Mouse (Mus musculus): ENCODE measurements around the gene Cxcl1. TPM values are rescaled to one million over a fixed set of nuclear protein-coding genes. Genes with fewer than 3 reads are reported as not detected.

Gene Cxcl1
- polyA plus RNA-seq, 2 experiments = 1.8 to 2.3 TPM

GRCm38 (mm10) chr5:90908983-90909382, 17.9 kb downstream of the Cxcl1 start:
- no peaks in the 10 kb centered on the region for H3K4me1 ChIP-seq (ENCODE audit: control insufficient read depth, insufficient read depth, low read length)
- H3K9me3 ChIP-seq (ENCODE audit: control insufficient read depth, low read length) = no peaks in the 10 kb centered on the region
- DNase-seq (ENCODE audit: low spot score) (peak; percentile 78), ATAC-seq (ENCODE audit: low FRiP score, low read depth) (no peak)
- H3K36me3 ChIP-seq (ENCODE audit: control insufficient read depth, insufficient read depth, low read length) = no peaks in the 10 kb centered on the region
- no peak overlapping the region for H3K4me2 ChIP-seq (replicated peaks; ENCODE audit: low read depth, low read length, severe bottlenecking)
- no peak for TF ChIP-seq POLR2A (IDR thresholded peaks at IDR 0.05; ENCODE audit: borderline replicate concordance, extremely low read depth, insufficient read depth, insufficient read length)
- WGBS = 3% methylated on average over 2 of the region's 2 CpGs
- H3K9ac ChIP-seq (ENCODE audit: low read depth, low read length, severe bottlenecking) = no peak overlapping the region
- no peak overlapping the region for H3K4me3 ChIP-seq (replicated peaks; ENCODE audit: low read length)
- H3K27me3 ChIP-seq (ENCODE audit: control insufficient read depth, insufficient read depth, low read length) = peaks cover 11% of the 10 kb centered on the region; the same call in 1 of the 2 replicates
- H3K27ac ChIP-seq (replicated peaks; ENCODE audit: low read depth, low read length) = no peak overlapping the region

GRCm38 (mm10) chr5:90919495-90919894, 28.5 kb downstream of the Cxcl1 start:
- no peak overlapping the region for H3K4me2 ChIP-seq (replicated peaks; ENCODE audit: low read depth, low read length, severe bottlenecking)
- ATAC-seq (ENCODE audit: low FRiP score, low read depth) (no peak), DNase-seq (ENCODE audit: low spot score) (no peak)
- H3K9me3 ChIP-seq (ENCODE audit: control insufficient read depth, low read length) = no peaks in the 10 kb centered on the region
- 85% methylated on average over 2 of the region's 2 CpGs for WGBS
- no peak overlapping the region for H3K4me3 ChIP-seq (replicated peaks; ENCODE audit: low read length)
- H3K27ac ChIP-seq (replicated peaks; ENCODE audit: low read depth, low read length) = no peak overlapping the region
- H3K4me1 ChIP-seq (ENCODE audit: control insufficient read depth, insufficient read depth, low read length) = no peaks in the 10 kb centered on the region
- no peak overlapping the region for H3K9ac ChIP-seq (ENCODE audit: low read depth, low read length, severe bottlenecking)
- no peaks in the 10 kb centered on the region for H3K36me3 ChIP-seq (ENCODE audit: control insufficient read depth, insufficient read depth, low read length)
- no peak for TF ChIP-seq POLR2A (IDR thresholded peaks at IDR 0.05; ENCODE audit: borderline replicate concordance, extremely low read depth, insufficient read depth, insufficient read length)
- no peaks in the 10 kb centered on the region for H3K27me3 ChIP-seq (ENCODE audit: control insufficient read depth, insufficient read depth, low read length)

DNA sequence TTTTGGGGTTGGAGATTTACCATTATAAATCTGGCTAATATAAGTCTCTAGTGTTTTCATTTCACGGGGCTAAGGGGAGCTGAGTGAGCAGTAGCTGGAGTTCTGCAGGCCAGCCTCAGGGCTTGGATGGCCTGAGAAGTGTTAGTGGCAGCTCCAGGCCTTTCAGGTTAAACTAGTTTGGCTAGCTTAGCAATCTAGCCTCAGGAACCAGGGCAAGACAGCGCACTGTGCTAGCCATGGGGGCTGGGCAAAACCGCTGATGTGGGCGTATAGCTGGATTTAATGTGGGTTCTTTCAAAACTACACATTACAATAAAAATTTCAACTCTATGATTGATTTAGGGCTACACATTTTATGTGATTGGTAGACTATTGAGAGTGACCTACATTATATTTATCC, 31.9 kb downstream of the Cxcl1 start:
- DNase-seq (ENCODE audit: low spot score) = no peak
- H3K4me1 ChIP-seq (ENCODE audit: control insufficient read depth, insufficient read depth, low read length) = no peaks in the 10 kb centered on the region
- no peak for TF ChIP-seq POLR2A (IDR thresholded peaks at IDR 0.05; ENCODE audit: borderline replicate concordance, extremely low read depth, insufficient read depth, insufficient read length)
- H3K27ac ChIP-seq (replicated peaks; ENCODE audit: low read depth, low read length) = no peak overlapping the region
- no peak overlapping the region for H3K9ac ChIP-seq (ENCODE audit: low read depth, low read length, severe bottlenecking)
- no peak overlapping the region for H3K4me2 ChIP-seq (replicated peaks; ENCODE audit: low read depth, low read length, severe bottlenecking)
- no peak for ATAC-seq (ENCODE audit: low FRiP score, low read depth)
- 85% methylated on average over 4 of the region's 4 CpGs for WGBS
- H3K9me3 ChIP-seq (ENCODE audit: control insufficient read depth, low read length) = no peaks in the 10 kb centered on the region
- no peaks in the 10 kb centered on the region for H3K36me3 ChIP-seq (ENCODE audit: control insufficient read depth, insufficient read depth, low read length)
- H3K27me3 ChIP-seq (ENCODE audit: control insufficient read depth, insufficient read depth, low read length) = no peaks in the 10 kb centered on the region
- H3K4me3 ChIP-seq (replicated peaks; ENCODE audit: low read length) = no peak overlapping the region

DNA sequence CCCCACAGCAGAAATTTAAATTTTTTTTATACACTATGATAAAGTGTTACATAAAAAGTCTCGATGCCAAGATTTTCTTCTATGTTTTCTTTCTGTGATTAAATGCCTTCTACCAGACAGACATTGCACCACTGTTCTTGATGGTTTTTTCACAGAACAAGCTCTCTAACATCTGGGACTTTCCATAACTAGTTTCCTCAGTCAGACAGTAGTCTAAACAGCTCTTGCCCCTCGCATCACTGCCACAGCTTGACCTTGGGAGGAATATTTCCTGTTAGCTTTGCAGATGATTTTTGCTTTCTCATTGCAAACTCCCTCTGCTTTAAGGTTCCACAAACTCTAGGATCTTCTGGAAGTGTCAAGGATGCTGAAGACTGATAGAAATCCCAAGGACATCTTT, 39.5 kb downstream of the Cxcl1 start:
- no peak for TF ChIP-seq POLR2A (IDR thresholded peaks at IDR 0.05; ENCODE audit: borderline replicate concordance, extremely low read depth, insufficient read depth, insufficient read length)
- H3K9ac ChIP-seq (ENCODE audit: low read depth, low read length, severe bottlenecking) = peak overlapping the region; percentile 99
- H3K27ac ChIP-seq (replicated peaks; ENCODE audit: low read depth, low read length) = peak overlapping the region; percentile 99
- WGBS = 40% methylated on average over 2 of the region's 2 CpGs
- H3K4me3 ChIP-seq (replicated peaks; ENCODE audit: low read length) = peak overlapping the region; percentile 77
- H3K27me3 ChIP-seq (ENCODE audit: control insufficient read depth, insufficient read depth, low read length) = no peaks in the 10 kb centered on the region
- peaks cover 9% of the 10 kb centered on the region for H3K4me1 ChIP-seq (ENCODE audit: control insufficient read depth, insufficient read depth, low read length)
- ATAC-seq (ENCODE audit: low FRiP score, low read depth) (0 out of 2 replicates have a peak, but pooled peaks have one; percentile 2), DNase-seq (ENCODE audit: low spot score) (no peak)
- H3K36me3 ChIP-seq (ENCODE audit: control insufficient read depth, insufficient read depth, low read length) = peaks cover 16% of the 10 kb centered on the region
- no peaks in the 10 kb centered on the region for H3K9me3 ChIP-seq (ENCODE audit: control insufficient read depth, low read length)
- H3K4me2 ChIP-seq (replicated peaks; ENCODE audit: low read depth, low read length, severe bottlenecking) = peak overlapping the region; percentile 47

GRCm38 (mm10) chr5:90930971-90931851, 40.2 kb downstream of the Cxcl1 start, which contains the start of gene Mthfd2l:
Mthfd2l (plus strand) TSS chr5:90931117.
- no peaks in the 10 kb centered on the region for H3K27me3 ChIP-seq (ENCODE audit: control insufficient read depth, insufficient read depth, low read length)
- H3K9ac ChIP-seq (ENCODE audit: low read depth, low read length, severe bottlenecking) = peak within 1 kb of the TSS; percentile 99
- WGBS = 1% methylated on average over 33 of the region's 79 CpGs
- H3K36me3 ChIP-seq (ENCODE audit: control insufficient read depth, insufficient read depth, low read length) = peaks cover 21% of the 10 kb centered on the region
- peak within 1 kb of the TSS; percentile 77 for H3K4me3 ChIP-seq (replicated peaks; ENCODE audit: low read length)
- peak; percentile 86 for DNase-seq (ENCODE audit: low spot score)
- no peaks in the 10 kb centered on the region for H3K9me3 ChIP-seq (ENCODE audit: control insufficient read depth, low read length)
- peak within 1 kb of the TSS; percentile 47 for H3K4me2 ChIP-seq (replicated peaks; ENCODE audit: low read depth, low read length, severe bottlenecking)
- peak; percentile 94 for ATAC-seq (ENCODE audit: low FRiP score, low read depth)
- peak within 1 kb of the TSS; percentile 99 for H3K27ac ChIP-seq (replicated peaks; ENCODE audit: low read depth, low read length)
- TF ChIP-seq POLR2A (IDR thresholded peaks at IDR 0.05; ENCODE audit: borderline replicate concordance, extremely low read depth, insufficient read depth, insufficient read length) = 0 out of 2 replicates have a peak, but pooled peaks have one; percentile 39
- H3K4me1 ChIP-seq (ENCODE audit: control insufficient read depth, insufficient read depth, low read length) = peaks cover 9% of the 10 kb centered on the region

All from limb, embryonic 14.5 days (tissue).